Mouse (Mus musculus): ENCODE data around the gene Cd200r1.

The Cd200r1 gene

DNA sequence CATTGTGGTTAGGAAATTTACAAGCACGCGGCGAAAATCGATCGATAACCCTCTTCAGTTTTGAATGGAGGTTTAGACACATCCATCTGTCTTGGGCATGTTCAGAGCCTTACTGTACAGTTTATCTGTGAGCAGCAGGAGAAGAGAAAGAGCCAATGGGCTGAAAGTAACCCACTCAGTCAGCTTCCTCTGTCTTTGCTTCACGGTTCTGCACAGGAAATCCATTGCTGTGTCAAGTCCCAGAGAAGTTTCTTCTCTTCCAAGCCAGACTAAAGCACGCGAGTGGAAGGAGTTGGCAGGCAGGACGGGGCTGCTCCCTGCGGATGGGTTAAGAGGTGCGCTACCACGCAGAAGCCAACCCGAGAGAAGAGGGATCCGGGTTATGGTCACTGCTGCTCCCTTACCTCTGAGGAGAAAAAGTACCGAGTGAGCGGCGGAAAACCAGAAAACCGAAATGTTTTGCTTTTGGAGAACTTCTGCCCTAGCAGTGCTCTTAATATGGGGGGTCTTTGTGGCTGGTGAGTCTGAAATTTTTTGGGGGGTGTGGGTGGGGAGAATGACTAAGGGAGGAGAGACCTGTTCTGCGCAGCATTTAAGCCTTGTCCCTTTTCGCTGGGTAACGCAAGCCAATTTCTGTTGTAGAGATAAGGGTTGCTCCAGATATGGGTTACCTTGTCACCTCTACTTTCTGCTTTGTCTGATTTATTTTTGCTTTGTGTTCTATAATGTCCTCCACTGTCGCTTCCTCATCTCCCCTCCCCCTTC is at the start of gene Cd200r1:
TSS of gene Cd200r1 (plus strand) at position 182 of the 765 bp plus-strand sequence.
- DNase-seq (ENCODE audit: extremely low read depth, low read depth, low spot score), result no peak

DNA sequence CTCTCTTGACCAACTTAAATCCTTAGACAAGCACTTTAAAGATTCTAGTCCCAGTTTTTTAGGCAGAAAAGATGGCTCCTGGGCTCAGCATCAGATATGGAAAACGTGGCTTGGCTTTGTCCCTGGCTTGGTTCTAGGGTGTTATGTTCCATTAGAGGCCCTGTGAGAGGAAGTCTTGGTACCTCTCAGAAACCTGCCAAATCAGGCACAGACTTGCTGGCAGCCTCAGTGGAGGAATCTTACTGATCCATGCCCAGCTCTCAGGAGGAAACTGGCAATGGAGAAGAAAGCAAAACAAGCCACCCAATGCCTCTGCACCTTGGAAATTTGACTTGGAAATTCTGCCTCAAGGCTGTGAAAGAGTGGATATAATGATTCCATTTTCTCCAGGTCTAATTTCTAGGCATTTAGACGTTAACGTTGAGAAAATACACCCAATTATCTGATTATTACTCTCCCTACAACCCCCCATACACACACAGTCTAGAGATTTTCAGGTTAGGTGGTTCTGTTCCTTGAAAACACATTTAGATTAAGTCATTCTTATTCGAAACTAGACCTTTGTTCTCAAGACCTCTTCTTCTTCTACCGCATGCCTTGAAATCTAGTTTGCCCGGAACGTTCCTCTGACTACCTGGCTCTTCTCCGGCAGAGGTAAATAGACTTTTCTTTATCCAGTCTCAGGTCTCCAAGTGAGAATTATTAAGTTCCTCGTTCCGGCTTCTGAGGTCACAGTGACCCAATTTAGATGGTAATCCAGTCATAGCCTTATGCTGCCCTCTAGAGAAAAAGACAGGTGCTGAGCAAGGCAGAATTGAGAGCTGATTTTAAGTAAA is 49.0 kb upstream of the Cd200r1 start:
- no peak for DNase-seq (ENCODE audit: extremely low read depth, low read depth, low spot score)

DNA sequence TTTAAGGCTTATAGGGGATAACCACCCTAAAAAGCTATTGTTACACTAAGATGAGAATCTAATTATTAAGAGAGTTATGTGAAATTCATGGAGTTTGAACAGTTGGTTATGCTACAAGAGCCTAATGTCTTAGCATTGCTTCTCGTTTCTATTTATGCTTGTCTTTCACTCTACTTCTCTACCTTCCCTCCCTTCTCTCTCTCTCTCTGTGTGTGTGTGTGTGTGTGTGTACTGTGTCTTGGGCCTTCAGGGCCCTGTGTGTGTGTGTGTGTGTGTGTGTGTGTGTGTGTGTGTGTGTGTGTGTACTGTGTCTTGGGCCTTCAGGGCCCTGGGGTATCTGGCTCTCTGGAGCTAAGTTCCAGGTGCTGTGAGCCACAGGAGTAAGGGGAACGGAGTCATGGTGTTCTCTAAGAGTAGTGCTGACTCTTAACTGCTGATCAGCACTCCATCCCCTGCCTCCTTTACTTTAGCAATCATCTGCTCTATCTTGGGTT is 48.3 kb upstream of the Cd200r1 start:
- no peak for DNase-seq (ENCODE audit: extremely low read depth, low read depth, low spot score)

DNA sequence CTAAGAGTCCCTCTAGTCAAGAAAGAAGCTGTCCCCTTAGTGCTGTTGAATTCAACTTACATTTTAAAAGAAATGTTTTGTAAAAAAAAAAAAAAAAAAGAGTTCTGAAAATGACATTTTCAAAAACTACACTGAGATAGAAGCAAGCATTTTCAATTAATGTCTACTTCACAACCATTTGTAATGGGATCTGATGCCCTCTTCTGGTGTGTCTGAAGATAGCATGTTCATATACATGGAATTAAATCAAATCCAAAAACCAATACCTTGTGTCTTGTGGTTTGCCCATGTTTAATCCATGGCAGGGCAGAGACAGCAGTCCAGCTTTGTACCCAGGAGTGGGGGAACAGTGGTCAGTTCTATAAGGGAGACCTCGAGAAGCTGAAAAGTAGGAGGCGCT is 47.7 kb upstream of the Cd200r1 start:
- DNase-seq (ENCODE audit: extremely low read depth, low read depth, low spot score), result no peak

DNA sequence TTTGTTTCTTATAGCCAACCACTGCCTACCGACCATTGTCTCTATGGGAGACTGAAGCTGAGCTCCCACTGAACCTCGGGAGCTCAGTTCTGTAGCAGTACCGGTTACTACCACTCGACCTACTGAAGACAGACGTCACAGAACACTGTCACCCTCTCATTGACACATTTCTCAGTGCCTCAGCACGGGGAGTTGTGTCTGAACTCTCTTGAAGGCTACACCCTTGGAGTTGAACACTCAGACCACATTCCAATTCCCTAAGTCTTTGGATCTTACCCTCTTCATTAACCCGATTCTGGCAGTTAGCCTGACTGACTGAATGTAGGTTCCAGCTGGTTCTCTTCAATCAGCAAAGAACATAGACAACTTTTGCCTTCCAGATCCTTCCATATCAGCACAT is 46.2 kb upstream of the Cd200r1 start:
- no peak for DNase-seq (ENCODE audit: extremely low read depth, low read depth, low spot score)

DNA sequence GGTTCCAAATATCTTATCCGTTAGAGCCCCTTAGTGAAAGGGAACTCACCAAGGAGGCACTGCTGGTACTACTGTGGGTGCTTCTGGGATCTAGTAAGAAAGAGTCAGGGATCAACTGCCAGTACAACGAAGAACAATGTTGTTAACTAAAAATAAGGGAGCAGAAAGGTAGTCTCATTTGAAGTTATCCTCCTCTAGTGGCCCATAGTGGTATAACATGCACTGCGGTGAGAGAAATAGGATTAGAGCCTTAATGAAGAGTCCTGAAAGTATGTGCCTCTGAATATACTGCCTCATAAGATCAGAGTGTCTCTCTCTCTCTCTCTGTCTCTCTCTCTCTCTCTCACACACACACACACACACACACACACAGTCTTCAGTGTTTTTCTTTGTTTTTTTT is 45.0 kb upstream of the Cd200r1 start:
- no peak for DNase-seq (ENCODE audit: extremely low read depth, low read depth, low spot score)

DNA sequence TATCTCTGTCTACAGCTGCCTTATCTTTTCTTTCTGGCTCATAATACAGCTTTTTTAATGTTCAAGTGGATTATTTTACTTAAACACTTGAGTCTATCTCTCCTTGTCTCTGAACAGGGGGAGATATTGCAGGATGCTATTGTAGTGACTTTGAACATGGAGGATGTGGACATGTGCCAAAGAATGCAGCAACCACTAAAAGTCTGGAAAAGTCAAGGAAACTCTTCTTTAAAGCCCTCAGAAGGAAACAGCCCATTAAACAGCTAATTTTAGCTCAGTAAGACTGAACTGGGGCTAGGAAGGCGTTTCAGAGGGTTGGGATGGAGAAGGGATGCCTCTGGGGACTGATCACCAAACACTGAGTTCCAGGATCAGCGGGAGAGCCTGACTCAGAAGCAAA is 42.9 kb upstream of the Cd200r1 start:
- no peak for DNase-seq (ENCODE audit: extremely low read depth, low read depth, low spot score)

DNA sequence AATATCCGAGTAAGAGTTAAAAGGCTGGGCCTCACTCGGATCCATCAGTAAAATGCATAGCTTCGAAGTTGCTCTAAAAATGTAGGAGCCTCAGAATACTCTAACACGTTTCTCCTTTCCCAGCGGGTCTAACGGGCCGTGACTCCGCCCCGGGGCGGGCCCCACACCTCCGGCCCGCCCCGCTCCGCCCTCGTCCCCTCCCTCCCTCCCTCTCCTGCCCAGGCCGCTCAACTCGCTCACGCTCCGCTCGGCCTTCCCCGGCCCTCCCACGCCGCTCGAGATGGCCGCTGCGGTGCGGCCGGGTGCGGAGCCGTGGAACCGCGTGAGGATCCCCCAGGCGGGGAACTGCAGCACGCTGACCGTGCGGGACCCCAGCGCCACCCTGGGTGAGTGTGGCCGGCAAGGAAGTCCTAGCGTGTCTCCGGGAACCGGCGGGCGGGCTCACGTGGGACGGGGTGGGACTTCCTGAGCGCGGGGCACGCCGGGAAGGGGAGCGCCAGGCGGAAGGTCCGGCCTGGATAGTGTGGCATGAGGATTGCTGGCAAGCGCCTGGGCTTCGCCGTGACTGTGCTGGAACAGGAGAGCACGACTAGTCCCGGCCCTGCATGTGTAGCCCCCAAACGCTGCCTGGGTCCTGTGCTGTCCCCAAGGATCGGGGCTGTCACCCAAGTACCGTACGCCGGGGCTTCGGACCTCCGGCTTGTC is 41.3 kb upstream of the Cd200r1 start, which contains the start of gene Nepro:
TSS of gene Nepro (plus strand) at position 219 of the 705 bp plus-strand sequence.
- DNase-seq (ENCODE audit: extremely low read depth, low read depth, low spot score), result no peak

DNA sequence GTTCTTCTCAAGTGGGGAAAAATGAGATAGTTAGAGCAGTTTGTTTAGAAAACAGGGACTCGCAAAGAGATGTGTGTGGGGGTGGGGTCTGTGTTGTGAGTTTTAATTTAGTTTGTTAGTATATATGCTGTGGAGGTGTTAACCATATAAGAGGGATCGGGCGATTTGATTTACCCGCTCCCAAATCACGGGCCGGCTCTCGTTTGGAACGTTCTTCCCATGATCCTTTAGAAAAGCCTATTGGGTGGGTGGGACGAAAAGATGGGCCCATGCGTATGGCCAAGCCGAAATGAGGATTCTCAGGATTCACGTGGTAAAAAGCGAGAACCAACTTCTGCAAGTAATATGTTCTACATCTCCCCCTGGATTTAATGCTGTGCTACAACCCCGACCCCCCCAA is 40.7 kb upstream of the Cd200r1 start:
- no peak for DNase-seq (ENCODE audit: extremely low read depth, low read depth, low spot score)

DNA sequence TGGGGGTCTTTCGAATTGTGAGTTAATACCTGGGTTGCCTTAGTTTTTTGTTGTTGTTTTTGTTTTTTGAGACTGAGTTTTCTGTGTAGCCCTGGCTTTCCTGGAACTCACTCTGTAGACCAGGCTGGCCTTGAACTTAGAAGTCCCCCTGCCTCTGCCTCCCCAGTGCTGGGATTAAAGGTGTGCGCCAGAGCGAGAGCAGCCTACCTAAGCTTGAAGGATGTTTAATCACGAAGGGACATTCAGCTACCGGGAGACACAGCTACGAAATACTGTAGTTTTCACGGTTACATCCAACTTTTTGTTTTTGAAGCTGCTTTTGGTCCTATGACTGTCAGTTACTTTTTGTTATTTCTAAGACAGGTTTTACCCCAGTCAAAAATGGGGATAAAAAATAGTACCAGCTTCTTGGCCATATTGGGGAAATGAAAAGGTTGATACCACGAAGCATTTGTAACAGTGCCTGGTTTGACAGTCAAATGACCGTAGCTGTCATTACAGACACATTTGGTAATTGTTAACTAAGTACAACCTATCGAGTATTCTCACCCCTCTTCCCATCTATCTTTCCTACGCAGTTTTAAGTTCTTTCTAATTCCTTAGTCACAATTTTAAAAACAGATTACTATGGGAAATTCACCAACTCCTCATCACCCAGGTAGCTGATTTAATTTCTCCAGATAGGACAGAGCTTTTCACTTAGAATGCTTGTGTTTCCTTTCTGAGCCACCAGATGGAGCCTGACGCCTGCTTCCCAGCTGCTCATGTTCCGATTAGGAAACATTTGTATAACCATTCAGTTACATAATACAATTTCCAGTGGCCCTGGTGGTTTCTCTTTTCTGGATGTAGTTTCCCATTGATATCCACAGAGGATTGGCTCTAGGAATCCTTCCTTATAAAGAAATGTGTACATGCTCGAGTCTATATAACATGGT is 40.0 kb upstream of the Cd200r1 start:
- no peak for DNase-seq (ENCODE audit: extremely low read depth, low read depth, low spot score)

DNA sequence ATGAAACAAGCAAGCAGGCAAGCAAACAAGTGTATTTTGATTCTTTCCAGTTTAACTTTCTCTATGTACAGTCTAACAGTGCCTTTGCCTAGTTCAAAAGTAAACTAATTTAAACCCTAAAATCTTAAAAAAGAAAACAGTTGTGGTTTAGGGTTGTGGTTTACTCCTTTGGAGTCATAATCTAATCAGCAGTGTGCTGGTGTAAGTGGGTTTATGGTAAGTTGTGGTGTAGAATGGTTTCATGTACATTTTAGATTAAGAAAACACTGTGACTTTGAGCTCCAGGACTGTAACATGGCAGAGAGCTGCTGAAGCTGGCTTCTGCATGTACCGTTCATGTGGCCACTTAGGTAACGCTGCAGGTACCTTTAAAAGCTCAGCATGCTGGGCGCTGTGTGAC is 38.0 kb upstream of the Cd200r1 start:
- DNase-seq (ENCODE audit: extremely low read depth, low read depth, low spot score), result no peak

DNA sequence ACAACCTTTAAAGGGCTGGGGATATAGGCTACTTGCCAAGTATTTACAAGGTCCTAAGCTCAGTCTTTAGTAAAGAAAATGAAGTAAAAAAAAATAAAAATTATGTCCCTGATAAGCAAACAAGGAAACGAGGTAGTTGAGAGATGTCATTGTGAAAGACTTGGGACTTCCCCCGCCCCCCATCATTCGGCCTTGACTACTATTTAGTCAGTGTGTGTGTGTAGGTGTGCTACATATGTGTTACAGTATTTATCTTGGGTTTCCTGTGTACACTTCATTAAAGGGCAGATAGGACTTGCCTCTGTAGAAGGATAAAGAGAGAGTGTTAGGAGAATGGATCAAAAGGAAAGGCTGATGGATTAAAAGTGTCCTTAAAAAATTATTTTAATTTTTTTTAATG is 31.5 kb upstream of the Cd200r1 start:
- DNase-seq (ENCODE audit: extremely low read depth, low read depth, low spot score), result no peak

DNA sequence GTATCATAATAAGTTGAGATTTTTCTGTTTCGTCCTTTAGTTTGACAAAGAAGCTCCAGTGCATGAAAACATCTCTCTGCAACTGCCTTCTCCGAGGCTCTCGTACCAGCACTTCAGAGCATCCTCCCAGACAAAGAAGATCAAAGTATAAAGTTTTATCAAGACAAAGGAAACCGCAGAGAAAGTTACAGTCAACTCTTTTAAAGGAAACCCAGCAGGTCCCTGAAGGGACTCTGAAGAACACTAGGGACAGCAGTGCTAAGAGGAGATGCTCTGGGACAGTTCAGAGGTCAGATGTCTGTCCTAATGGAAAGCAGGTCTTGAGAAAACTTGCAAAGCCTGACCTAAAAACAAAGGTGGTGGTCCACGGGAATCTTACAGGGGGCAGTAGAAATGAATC is 29.9 kb upstream of the Cd200r1 start:
- no peak for DNase-seq (ENCODE audit: extremely low read depth, low read depth, low spot score)

DNA sequence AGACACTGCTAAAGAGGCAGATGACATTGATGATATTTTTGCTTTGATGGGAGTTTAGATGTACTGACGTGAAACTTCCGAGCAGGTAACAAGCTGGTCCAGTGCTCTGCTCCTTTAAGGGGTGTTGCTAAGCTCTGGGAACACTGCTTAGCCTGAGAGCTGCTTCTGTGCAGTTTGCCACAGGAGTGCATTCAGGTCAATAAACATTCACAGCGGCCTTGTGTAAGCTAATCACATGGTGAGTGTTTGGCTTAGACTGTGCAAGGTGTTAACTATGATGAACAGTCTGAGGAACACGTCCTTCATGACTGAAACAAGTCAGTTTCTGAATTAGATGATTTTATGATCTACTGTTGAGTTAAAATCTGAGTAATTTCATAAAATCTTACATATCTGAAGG is 29.4 kb upstream of the Cd200r1 start:
- DNase-seq (ENCODE audit: extremely low read depth, low read depth, low spot score), result no peak

DNA sequence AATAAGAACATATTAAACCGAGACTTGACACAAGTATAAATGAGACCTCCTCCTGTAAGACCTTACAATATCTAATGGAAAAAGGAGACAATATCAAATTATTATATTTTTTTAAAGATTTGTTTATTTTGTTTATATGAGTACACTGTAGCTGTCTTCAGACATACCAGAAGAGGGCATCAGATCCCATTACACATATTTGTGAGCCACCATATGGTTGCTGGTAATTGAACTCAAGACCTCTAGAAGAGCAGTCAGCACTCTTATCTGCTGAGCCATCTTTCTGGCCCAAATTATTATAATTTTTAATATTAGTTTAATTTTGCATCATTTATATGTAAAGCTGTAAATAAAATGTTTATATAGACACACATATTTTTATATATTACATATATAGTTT is 22.8 kb upstream of the Cd200r1 start:
- DNase-seq (ENCODE audit: extremely low read depth, low read depth, low spot score), result no peak

DNA sequence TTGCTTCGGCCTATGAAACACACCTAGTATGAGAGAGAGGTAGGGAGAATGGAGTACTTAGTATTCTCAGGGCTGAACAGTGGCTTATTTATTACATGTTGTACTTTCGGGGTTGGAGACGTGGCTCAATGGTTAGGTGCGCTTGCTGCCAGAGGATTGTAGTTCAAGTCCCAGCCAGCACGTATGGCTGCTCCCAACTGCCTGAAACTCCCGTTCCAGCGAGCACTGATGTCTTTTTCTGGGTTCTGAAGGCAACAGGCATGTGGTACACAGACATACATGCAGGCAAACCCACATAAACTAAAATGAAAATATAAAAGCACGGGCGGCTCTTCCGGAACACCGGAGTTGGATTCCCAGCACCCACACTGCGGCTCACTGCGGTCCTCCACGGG is 20.1 kb upstream of the Cd200r1 start:
- DNase-seq (ENCODE audit: extremely low read depth, low read depth, low spot score), result no peak

DNA sequence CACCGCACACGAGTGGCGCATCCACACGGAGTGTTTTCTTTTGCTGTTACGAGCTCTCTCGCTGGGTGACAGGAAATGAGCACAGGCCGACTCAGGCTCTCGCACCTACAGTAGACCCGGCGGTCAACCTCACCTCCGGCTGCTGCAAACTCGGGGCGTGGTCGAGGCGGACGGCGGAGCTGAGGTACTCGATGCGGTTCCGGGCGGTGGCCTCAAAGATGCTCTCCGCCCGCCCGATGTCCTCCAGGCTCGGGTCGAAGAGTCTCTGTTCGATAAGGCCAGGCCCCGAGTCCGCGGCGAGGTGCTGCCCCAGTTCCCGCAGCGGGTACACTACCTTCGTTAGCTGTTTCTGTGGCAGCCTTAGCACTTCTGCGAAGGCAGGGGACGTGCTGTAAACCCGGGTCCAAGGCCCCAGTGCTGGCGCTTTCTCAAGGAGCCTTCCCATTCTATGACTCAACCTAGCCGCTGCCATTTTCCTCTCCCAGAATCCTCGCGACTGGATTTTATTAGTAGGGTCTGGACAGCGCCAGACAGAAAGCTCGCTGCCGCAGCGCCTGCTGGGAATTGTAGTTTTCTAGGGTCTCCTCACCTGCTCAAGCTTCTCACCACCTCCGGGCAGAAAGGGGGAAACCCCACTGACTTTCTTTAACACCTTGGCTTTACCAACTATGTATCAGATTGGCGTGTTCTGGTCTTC is 19.5 kb upstream of the Cd200r1 start, which contains the start of gene Gtpbp8:
TSS of gene Gtpbp8 (minus strand) at position 498 of the 697 bp plus-strand sequence.
- DNase-seq (ENCODE audit: extremely low read depth, low read depth, low spot score), result no peak

DNA sequence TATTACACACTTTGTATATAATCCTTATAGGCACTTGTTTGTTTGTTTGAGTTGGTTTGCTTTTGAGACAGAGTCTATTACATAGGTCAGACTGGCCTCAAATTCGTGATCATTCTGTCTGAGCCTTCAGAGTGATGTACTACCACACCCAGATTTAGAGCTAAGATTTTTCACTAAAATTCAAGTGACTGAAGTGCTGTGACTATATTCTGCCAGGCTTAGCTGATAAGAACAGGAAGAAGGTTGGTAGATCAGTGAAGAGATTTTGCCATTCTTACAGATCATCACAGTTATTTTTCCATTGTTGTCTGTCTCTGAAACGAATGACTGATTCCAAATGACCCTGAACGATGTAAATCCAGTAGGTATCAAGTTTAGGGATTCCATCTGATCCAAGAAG is 17.5 kb upstream of the Cd200r1 start:
- DNase-seq (ENCODE audit: extremely low read depth, low read depth, low spot score), result no peak

DNA sequence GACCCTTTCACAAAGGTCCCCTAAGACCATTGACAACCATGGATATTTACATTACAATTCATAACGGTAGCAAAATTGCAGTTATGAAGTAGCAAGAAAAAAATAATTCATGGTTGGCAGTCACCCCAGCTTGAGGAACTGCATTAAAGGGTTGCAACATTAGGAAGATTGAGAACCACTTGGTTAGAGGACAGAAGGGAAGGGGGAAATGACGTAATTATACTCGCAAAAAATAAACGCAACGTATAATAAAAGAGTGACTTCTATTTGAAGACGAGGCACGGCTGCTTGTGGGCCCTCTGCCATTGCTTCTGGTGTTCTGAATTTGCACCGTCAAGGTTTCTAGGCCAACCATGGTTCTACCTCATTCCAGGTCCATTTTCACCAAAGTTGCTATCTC is 7.8 kb upstream of the Cd200r1 start:
- no peak for DNase-seq (ENCODE audit: extremely low read depth, low read depth, low spot score)

DNA sequence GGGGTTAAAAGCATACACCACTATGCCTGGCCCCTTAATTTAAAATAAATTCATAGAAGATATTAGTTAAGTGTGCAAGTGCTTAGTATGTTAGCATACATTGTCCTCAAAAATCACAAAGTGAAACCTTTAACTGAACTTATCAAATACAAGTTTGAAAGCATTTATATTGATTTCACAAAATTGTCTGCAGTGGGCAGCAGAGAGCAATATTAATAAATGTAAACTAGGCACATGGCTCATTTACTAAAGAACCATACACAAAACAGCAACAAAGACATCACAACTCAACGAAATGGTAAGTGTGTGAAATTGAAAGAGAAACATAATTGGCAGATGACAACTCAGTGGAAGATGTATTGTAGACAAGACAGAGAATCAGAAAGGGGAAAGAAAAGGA is 3.7 kb upstream of the Cd200r1 start:
- no peak for DNase-seq (ENCODE audit: extremely low read depth, low read depth, low spot score)

All from fat pad, adult 2 months (tissue).